Comparison of ENCODE assay signal across 8 mouse cellular contexts in genomic region chr7:19257390-19258022, GRCm38 (mm10). TPM values are rescaled to one million over a fixed set of nuclear protein-coding genes. Genes with fewer than 3 reads are reported as not detected.
A peak's percentile ranks its signal among the peaks of the same experiment; 100 is the strongest.
DNase-seq lines count a peak whose midpoint lies in the region; ATAC-seq and TF ChIP-seq lines count a peak whose summit lies in the region.

No protein-coding gene starts in this region.

- no peak overlapping the region for H3K27ac ChIP-seq in hindbrain, embryonic 13.5 days
- no peak overlapping the region for H3K27ac ChIP-seq in left cerebral cortex, adult 2 months

- H3K4me1 ChIP-seq in E14TG2a.4 (replicated peaks; ENCODE audit: low read depth, low read length), result peaks cover 70% of the 10 kb centered on the region
- no peaks in the 10 kb centered on the region for H3K4me1 ChIP-seq in hindbrain, embryonic 13.5 days (replicated peaks)
- H3K4me1 ChIP-seq in megakaryocyte, embryonic 14.5 days, result peaks cover 70% of the 10 kb centered on the region

- intact Hi-C loops in left cerebral cortex, adult 2 months (cut with DNase I), result no loop called here

- H3K36me3 ChIP-seq in E14TG2a.4 (ENCODE audit: insufficient read depth, low read length), result peaks cover 62% of the 10 kb centered on the region
- peaks cover 72% of the 10 kb centered on the region for H3K36me3 ChIP-seq in hindbrain, embryonic 13.5 days
- peaks cover 96% of the 10 kb centered on the region for H3K36me3 ChIP-seq in megakaryocyte, embryonic 14.5 days (replicated peaks; ENCODE audit: low read length)

- peak; percentile 69 to 71 for DNase-seq in adrenal gland, postnatal 36 days
- peak; percentile 50 to 62 for DNase-seq in frontal cortex, postnatal 10 days (ENCODE audit: low spot score in 2 of 2)
- peak; percentile 29 to 45 for DNase-seq in left cerebral cortex, adult 2 months (ENCODE audit: extremely low spot score in 1 of 2, low spot score in 2 of 2)
- DNase-seq in right cerebral cortex, postnatal 36 days (ENCODE audit: low spot score in 2 of 2), result peak; percentile 36 to 48
- DNase-seq in cerebellum, postnatal 25 days, result no peak

- peak; percentile 75 for ATAC-seq in hindbrain, embryonic 13.5 days (ENCODE audit: low FRiP score)

- no peaks in the 10 kb centered on the region for H3K27me3 ChIP-seq in E14TG2a.4 (ENCODE audit: insufficient read depth, low read length)
- no peaks in the 10 kb centered on the region for H3K27me3 ChIP-seq in hindbrain, embryonic 13.5 days
- H3K27me3 ChIP-seq in megakaryocyte, embryonic 14.5 days (replicated peaks), result no peaks in the 10 kb centered on the region

- H3K4me2 ChIP-seq in hindbrain, embryonic 13.5 days, result no peak overlapping the region

- peak overlapping the region; percentile 50 for H3K4me3 ChIP-seq in E14TG2a.4 (replicated peaks; ENCODE audit: low read length)
- no peak overlapping the region for H3K4me3 ChIP-seq in hindbrain, embryonic 13.5 days
- no peak overlapping the region for H3K4me3 ChIP-seq in left cerebral cortex, adult 2 months
- H3K4me3 ChIP-seq in megakaryocyte, embryonic 14.5 days (replicated peaks), result peak overlapping the region; percentile 44

- no peak for TF ChIP-seq CTCF in E14TG2a.4 (conservative IDR thresholded peaks at IDR 0.05; ENCODE audit: low read length)
- TF ChIP-seq CTCF in left cerebral cortex, adult 2 months (IDR thresholded peaks at IDR 0.05), result no peak

- no peak overlapping the region for H3K9ac ChIP-seq in hindbrain, embryonic 13.5 days

- 39% methylated on average over 11 of the region's 11 CpGs for WGBS in hindbrain, embryonic 13.5 days

- H3K9me3 ChIP-seq in E14TG2a.4 (ENCODE audit: low read length), result no peaks in the 10 kb centered on the region
- H3K9me3 ChIP-seq in hindbrain, embryonic 13.5 days, result no peaks in the 10 kb centered on the region
- no peaks in the 10 kb centered on the region for H3K9me3 ChIP-seq in megakaryocyte, embryonic 14.5 days

RNA-seq across cellular contexts. Expression of gene Vasp, which starts 14.1 kb away (rescaled TPM):
- 10 to 100 TPM; 45.4 to 55.0 TPM for total RNA-seq in adrenal gland, postnatal 36 days (2021)
- polyA plus RNA-seq in hindbrain, embryonic 13.5 days (2015; fragmentation: Nextera tagmentation; extraction: Ambion mirVana), result 38.5 and 39.7 TPM in 2 replicates
- 10 to 100 TPM; 13.2 to 14.6 TPM for total RNA-seq in left cerebral cortex, adult 2 months (2021)
- polyA plus RNA-seq in megakaryocyte, embryonic 14.5 days (2012; ENCODE audit: insufficient read depth, low replicate concordance), result 828 and 2,423 TPM in 2 replicates

RNA-seq across cellular contexts. Expression of gene Ppm1n, which starts 22.4 kb away (rescaled TPM):
- not detected for total RNA-seq in adrenal gland, postnatal 36 days (2021)
- 0.49 and 0.69 TPM in 2 replicates for polyA plus RNA-seq in hindbrain, embryonic 13.5 days (2015; fragmentation: Nextera tagmentation; extraction: Ambion mirVana)
- total RNA-seq in left cerebral cortex, adult 2 months (2021), result not detected
- polyA plus RNA-seq in megakaryocyte, embryonic 14.5 days (2012; ENCODE audit: insufficient read depth, low replicate concordance), result not detected in 2 replicates

RNA-seq across cellular contexts. Expression of gene Rtn2, which starts 24.9 kb away (rescaled TPM):
- total RNA-seq in adrenal gland, postnatal 36 days (2021), result 1 to 10 TPM; 4.6 to 5.1 TPM
- polyA plus RNA-seq in hindbrain, embryonic 13.5 days (2015; fragmentation: Nextera tagmentation; extraction: Ambion mirVana), result 101 and 104 TPM in 2 replicates
- total RNA-seq in left cerebral cortex, adult 2 months (2021), result 100 to 1,000 TPM; 110 to 122 TPM
- 6.1 and 8.4 TPM in 2 replicates for polyA plus RNA-seq in megakaryocyte, embryonic 14.5 days (2012; ENCODE audit: insufficient read depth, low replicate concordance)

RNA-seq across cellular contexts. Expression of gene Opa3, which starts 29.4 kb away (rescaled TPM):
- 10 to 100 TPM; 31.7 to 37.4 TPM for total RNA-seq in adrenal gland, postnatal 36 days (2021)
- polyA plus RNA-seq in hindbrain, embryonic 13.5 days (2015; fragmentation: Nextera tagmentation; extraction: Ambion mirVana), result 36.9 and 37.1 TPM in 2 replicates
- total RNA-seq in left cerebral cortex, adult 2 months (2021), result 10 to 100 TPM; 42.7 to 46.8 TPM
- 7.3 and 11.6 TPM in 2 replicates for polyA plus RNA-seq in megakaryocyte, embryonic 14.5 days (2012; ENCODE audit: insufficient read depth, low replicate concordance)

RNA-seq across cellular contexts. Expression of gene Gpr4, which starts 45.2 kb away (rescaled TPM):
- total RNA-seq in adrenal gland, postnatal 36 days (2021), result 10 to 100 TPM in 1 of 2 experiments, 1 to 10 TPM in 1; 5.9 to 12.9 TPM
- polyA plus RNA-seq in hindbrain, embryonic 13.5 days (2015; fragmentation: Nextera tagmentation; extraction: Ambion mirVana), result 1.8 and 2.3 TPM in 2 replicates
- 1 to 10 TPM; 2.4 to 3.8 TPM for total RNA-seq in left cerebral cortex, adult 2 months (2021)
- polyA plus RNA-seq in megakaryocyte, embryonic 14.5 days (2012; ENCODE audit: insufficient read depth, low replicate concordance), result 0.03 TPM in 1 of 2 replicates, not detected in the other

Comparison
In these comparisons a context has a peak if more than half of its experiments do, and no peak if none do; other contexts are left out.
1. H3K4me3 ChIP-seq: peak in E14TG2a.4 (single experiment) and megakaryocyte, embryonic 14.5 days (single experiment); none in hindbrain, embryonic 13.5 days (single experiment) and left cerebral cortex, adult 2 months (single experiment).
2. DNase-seq: peak in adrenal gland, postnatal 36 days (2 of 2), frontal cortex, postnatal 10 days (2 of 2), left cerebral cortex, adult 2 months (2 of 2) and right cerebral cortex, postnatal 36 days (2 of 2); none in cerebellum, postnatal 25 days (0 of 2).
3. RNA of gene Rtn2, which starts 24.9 kb away (total RNA-seq): 110 to 122 TPM in left cerebral cortex, adult 2 months; 4.6 to 5.1 TPM in adrenal gland, postnatal 36 days; every median in the first group is over 10 times any median in the second.